Mouse (Mus musculus): ENCODE results near the gene Mcu. TPM values are rescaled to one million over a fixed set of nuclear protein-coding genes. Genes with fewer than 3 reads are reported as not detected.

The Mcu gene
- polyA plus RNA-seq, 1 experiment from 2014 or later = 24.2 TPM

- Histone ChIP-seq H3K9ac (ENCODE audit: low read depth, low read length) (no peak overlapping the region), H3K9me3 (ENCODE audit: control insufficient read depth, low read length) (no peaks in the 10 kb centered on the region), H3K36me3 (ENCODE audit: control insufficient read depth, insufficient read depth, low read length) (no peaks in the 10 kb centered on the region; the same call in 1 of the 2 replicates), H3K4me3 (ENCODE audit: low read depth, low read length) (no peak overlapping the region), H3K4me1 (replicated peaks; ENCODE audit: control insufficient read depth, insufficient read depth, low read length) (peaks cover 25% of the 10 kb centered on the region), H3K27ac (ENCODE audit: low read depth, low read length) (0 out of 2 replicates have a peak overlapping the region, but pooled peaks have one; percentile 14), H3K4me2 (no peak overlapping the region), H3K27me3 (replicated peaks; ENCODE audit: control insufficient read depth, insufficient read depth, low read length) (no peaks in the 10 kb centered on the region)
- 90% methylated on average over 1 of the region's 1 CpGs for WGBS
- no peak for DNase-seq (ENCODE audit: low spot score)
- peak; percentile 79 for ATAC-seq (replicated peaks; ENCODE audit: low FRiP score)
These were observed 34.5 kb downstream of the Mcu start for GRCm38 (mm10) chr10:59581826-59582543.

GRCm38 (mm10) chr10:59580593-59581149 is 35.8 kb downstream of the Mcu start:
- Histone ChIP-seq H3K27me3 (replicated peaks; ENCODE audit: control insufficient read depth, insufficient read depth, low read length) (no peaks in the 10 kb centered on the region), H3K4me3 (ENCODE audit: low read depth, low read length) (no peak overlapping the region), H3K9ac (ENCODE audit: low read depth, low read length) (no peak overlapping the region), H3K4me1 (replicated peaks; ENCODE audit: control insufficient read depth, insufficient read depth, low read length) (peaks cover 34% of the 10 kb centered on the region), H3K4me2 (no peak overlapping the region), H3K27ac (ENCODE audit: low read depth, low read length) (no peak overlapping the region), H3K36me3 (ENCODE audit: control insufficient read depth, insufficient read depth, low read length) (no peaks in the 10 kb centered on the region; the same call in 1 of the 2 replicates), H3K9me3 (ENCODE audit: control insufficient read depth, low read length) (no peaks in the 10 kb centered on the region)
- WGBS = 88% methylated on average over 3 of the region's 3 CpGs
- DNase-seq (ENCODE audit: low spot score) (no peak), ATAC-seq (replicated peaks; ENCODE audit: low FRiP score) (no peak)

- H3K4me3 ChIP-seq (ENCODE audit: low read depth, low read length) = no peak overlapping the region
- no peaks in the 10 kb centered on the region; the same call in 1 of the 2 replicates for H3K36me3 ChIP-seq (ENCODE audit: control insufficient read depth, insufficient read depth, low read length)
- no peak overlapping the region for H3K4me2 ChIP-seq
- H3K9me3 ChIP-seq (ENCODE audit: control insufficient read depth, low read length) = no peaks in the 10 kb centered on the region
- no peak overlapping the region for H3K9ac ChIP-seq (ENCODE audit: low read depth, low read length)
- peaks cover 34% of the 10 kb centered on the region for H3K4me1 ChIP-seq (replicated peaks; ENCODE audit: control insufficient read depth, insufficient read depth, low read length)
- 87% methylated on average over 3 of the region's 3 CpGs for WGBS
- DNase-seq (ENCODE audit: low spot score) = no peak
- no peaks in the 10 kb centered on the region for H3K27me3 ChIP-seq (replicated peaks; ENCODE audit: control insufficient read depth, insufficient read depth, low read length)
- ATAC-seq (replicated peaks; ENCODE audit: low FRiP score) = no peak
- no peak overlapping the region for H3K27ac ChIP-seq (ENCODE audit: low read depth, low read length)
These were observed 36.8 kb downstream of the Mcu start for GRCm38 (mm10) chr10:59579645-59580044.

GRCm38 (mm10) chr10:59577871-59578801 is 38.4 kb downstream of the Mcu start:
- Histone ChIP-seq H3K27me3 (replicated peaks; ENCODE audit: control insufficient read depth, insufficient read depth, low read length) (no peaks in the 10 kb centered on the region), H3K4me1 (replicated peaks; ENCODE audit: control insufficient read depth, insufficient read depth, low read length) (peaks cover 34% of the 10 kb centered on the region), H3K36me3 (ENCODE audit: control insufficient read depth, insufficient read depth, low read length) (no peaks in the 10 kb centered on the region; the same call in 1 of the 2 replicates), H3K27ac (ENCODE audit: low read depth, low read length) (peak overlapping the region; percentile 82), H3K9ac (ENCODE audit: low read depth, low read length) (no peak overlapping the region; the same call in 1 of the 2 replicates), H3K4me3 (ENCODE audit: low read depth, low read length) (no peak overlapping the region), H3K9me3 (ENCODE audit: control insufficient read depth, low read length) (no peaks in the 10 kb centered on the region), H3K4me2 (peak overlapping the region; percentile 54)
- DNase-seq (ENCODE audit: low spot score) = peak; percentile 51
- ATAC-seq (replicated peaks; ENCODE audit: low FRiP score) = peak; percentile 65
- WGBS = 24% methylated on average over 12 of the region's 12 CpGs

GRCm38 (mm10) chr10:59576305-59576704 is 40.2 kb downstream of the Mcu start:
- Histone ChIP-seq H3K9ac (ENCODE audit: low read depth, low read length) (no peak overlapping the region), H3K27ac (ENCODE audit: low read depth, low read length) (no peak overlapping the region), H3K4me3 (ENCODE audit: low read depth, low read length) (no peak overlapping the region), H3K4me1 (replicated peaks; ENCODE audit: control insufficient read depth, insufficient read depth, low read length) (peaks cover 31% of the 10 kb centered on the region), H3K9me3 (ENCODE audit: control insufficient read depth, low read length) (no peaks in the 10 kb centered on the region), H3K27me3 (replicated peaks; ENCODE audit: control insufficient read depth, insufficient read depth, low read length) (no peaks in the 10 kb centered on the region), H3K4me2 (no peak overlapping the region), H3K36me3 (ENCODE audit: control insufficient read depth, insufficient read depth, low read length) (no peaks in the 10 kb centered on the region)
- ATAC-seq (replicated peaks; ENCODE audit: low FRiP score) = no peak
- 46% methylated on average over 5 of the region's 5 CpGs for WGBS
- no peak for DNase-seq (ENCODE audit: low spot score)

GRCm38 (mm10) chr10:59571964-59572363 is 44.5 kb downstream of the Mcu start:
- ATAC-seq (replicated peaks; ENCODE audit: low FRiP score) = 0 out of 2 replicates have a peak, but pooled peaks have one; percentile 6
- H3K4me1 ChIP-seq (replicated peaks; ENCODE audit: control insufficient read depth, insufficient read depth, low read length) = peaks cover 31% of the 10 kb centered on the region
- H3K9ac ChIP-seq (ENCODE audit: low read depth, low read length) = no peak overlapping the region

GRCm38 (mm10) chr10:59571273-59571672 is 45.2 kb downstream of the Mcu start:
- peak overlapping the region; percentile 45 for H3K4me2 ChIP-seq
- no peaks in the 10 kb centered on the region for H3K9me3 ChIP-seq (ENCODE audit: control insufficient read depth, low read length)
- no peak overlapping the region for H3K9ac ChIP-seq (ENCODE audit: low read depth, low read length)
- WGBS = 39% methylated on average over 4 of the region's 4 CpGs
- no peak for DNase-seq (ENCODE audit: low spot score)
- no peaks in the 10 kb centered on the region for H3K27me3 ChIP-seq (replicated peaks; ENCODE audit: control insufficient read depth, insufficient read depth, low read length)
- peak overlapping the region; percentile 62 for H3K27ac ChIP-seq (ENCODE audit: low read depth, low read length)
- H3K4me1 ChIP-seq (replicated peaks; ENCODE audit: control insufficient read depth, insufficient read depth, low read length) = peaks cover 29% of the 10 kb centered on the region
- peak; percentile 82 for ATAC-seq (replicated peaks; ENCODE audit: low FRiP score)
- no peak overlapping the region for H3K4me3 ChIP-seq (ENCODE audit: low read depth, low read length)
- H3K36me3 ChIP-seq (ENCODE audit: control insufficient read depth, insufficient read depth, low read length) = no peaks in the 10 kb centered on the region

More at GRCm38 (mm10) chr10:59571964-59572363, 44.5 kb downstream of the Mcu start:
- peak overlapping the region; percentile 62 for H3K27ac ChIP-seq (ENCODE audit: low read depth, low read length)
- H3K4me3 ChIP-seq (ENCODE audit: low read depth, low read length) = no peak overlapping the region
- H3K36me3 ChIP-seq (ENCODE audit: control insufficient read depth, insufficient read depth, low read length) = no peaks in the 10 kb centered on the region
- no peaks in the 10 kb centered on the region for H3K9me3 ChIP-seq (ENCODE audit: control insufficient read depth, low read length)
- DNase-seq (ENCODE audit: low spot score) = no peak
- H3K4me2 ChIP-seq = no peak overlapping the region
- 74% methylated on average over 5 of the region's 5 CpGs for WGBS
- H3K27me3 ChIP-seq (replicated peaks; ENCODE audit: control insufficient read depth, insufficient read depth, low read length) = no peaks in the 10 kb centered on the region

GRCm38 (mm10) chr10:59570780-59571179 is 45.7 kb downstream of the Mcu start:
- Histone ChIP-seq H3K27ac (ENCODE audit: low read depth, low read length) (peak overlapping the region; percentile 62), H3K9ac (ENCODE audit: low read depth, low read length) (no peak overlapping the region), H3K9me3 (ENCODE audit: control insufficient read depth, low read length) (no peaks in the 10 kb centered on the region), H3K27me3 (replicated peaks; ENCODE audit: control insufficient read depth, insufficient read depth, low read length) (no peaks in the 10 kb centered on the region), H3K4me2 (peak overlapping the region; percentile 45), H3K4me1 (replicated peaks; ENCODE audit: control insufficient read depth, insufficient read depth, low read length) (peaks cover 24% of the 10 kb centered on the region), H3K4me3 (ENCODE audit: low read depth, low read length) (no peak overlapping the region), H3K36me3 (ENCODE audit: control insufficient read depth, insufficient read depth, low read length) (no peaks in the 10 kb centered on the region)
- DNase-seq (ENCODE audit: low spot score) (no peak), ATAC-seq (replicated peaks; ENCODE audit: low FRiP score) (peak; percentile 56; the same call in 1 of the 2 replicates)
- 29% methylated on average over 2 of the region's 2 CpGs for WGBS
